Mouse (Mus musculus) neural tube, embryonic 11.5 days (tissue): ENCODE data around the gene Adarb2. TPM values are rescaled to one million over a fixed set of nuclear protein-coding genes. Genes with fewer than 3 reads are reported as not detected.

Source experiments
- ATAC-seq: fragments of 200-750 bp; cut with Nextera tagmentation; 2 replicates; pipeline ENCODE4 v1.8.0; 2017; ENCODE audit warnings: moderate number of reproducible peaks, mild to moderate bottlenecking, moderate TSS enrichment, moderate library complexity; ENCODE audit not compliant: insufficient read depth, low FRiP score, low TSS enrichment
- DNase-seq: peaks from one replicate; pipeline ENCODE4 v3.0.0-alpha.2; 2015; ENCODE audit warnings: low spot score
- H3K27ac ChIP-seq: fragments of 300-500 bp; sonication (generic); 2 replicates; pipeline ENCODE4 v1.5.1; 2014; ENCODE audit warnings: low read depth, mild to moderate bottlenecking, low read length
- H3K27me3 ChIP-seq: fragments of 300-500 bp; sonication (generic); 2 replicates; pipeline ENCODE4 v1.6.1; 2014; ENCODE audit warnings: mild to moderate bottlenecking, low read length, mixed read lengths; ENCODE audit not compliant: control insufficient read depth, insufficient read depth
- H3K36me3 ChIP-seq: fragments of 300-500 bp; sonication (generic); 2 replicates; pipeline ENCODE4 v1.6.1; 2014; ENCODE audit warnings: mild to moderate bottlenecking, low read length, moderate library complexity, mixed read lengths; ENCODE audit not compliant: control insufficient read depth, insufficient read depth
- H3K4me1 ChIP-seq: fragments of 300-500 bp; sonication (generic); 2 replicates; pipeline ENCODE4 v1.6.1; 2014; ENCODE audit warnings: low read length, mixed read lengths; ENCODE audit not compliant: control insufficient read depth, insufficient read depth
- H3K4me2 ChIP-seq: fragments of 300-500 bp; sonication (generic); 2 replicates; pipeline ENCODE4 v1.6.1; 2014; ENCODE audit warnings: low read depth, mild to moderate bottlenecking, moderate library complexity
- H3K4me3 ChIP-seq: fragments of 300-500 bp; sonication (generic); 2 replicates; pipeline ENCODE4 v1.5.1; 2014; ENCODE audit warnings: low read depth, low read length
- H3K9ac ChIP-seq: fragments of 300-500 bp; sonication (generic); 2 replicates; pipeline ENCODE4 v1.6.1; 2014; ENCODE audit warnings: mild to moderate bottlenecking, low read length
- H3K9me3 ChIP-seq: fragments of 300-500 bp; sonication (generic); 2 replicates; pipeline ENCODE4 v1.6.1; 2016; ENCODE audit warnings: low read length; ENCODE audit not compliant: control insufficient read depth
- WGBS: fragments of 180-500 bp; shearing (Covaris S2); extraction: QIAGEN DNeasy Blood & Tissue Kit; methylation state at CpG from one replicate; pipeline ENCODE4 v1.1.7; 2014; 5-methylcytosine and 5-hydroxymethylcytosine counted together
- polyA plus RNA-seq: library from polyadenylated mRNA; unstranded; fragments of >200 nt; fragmentation: Nextera tagmentation; extraction: Ambion mirVana; gene quantifications from 2 replicates; pipeline ENCODE4 v1.2.1, GENCODE M21; 2014

Adarb2 gene
- 4.8 and 5.0 TPM in 2 replicates for polyA plus RNA-seq

DNA sequence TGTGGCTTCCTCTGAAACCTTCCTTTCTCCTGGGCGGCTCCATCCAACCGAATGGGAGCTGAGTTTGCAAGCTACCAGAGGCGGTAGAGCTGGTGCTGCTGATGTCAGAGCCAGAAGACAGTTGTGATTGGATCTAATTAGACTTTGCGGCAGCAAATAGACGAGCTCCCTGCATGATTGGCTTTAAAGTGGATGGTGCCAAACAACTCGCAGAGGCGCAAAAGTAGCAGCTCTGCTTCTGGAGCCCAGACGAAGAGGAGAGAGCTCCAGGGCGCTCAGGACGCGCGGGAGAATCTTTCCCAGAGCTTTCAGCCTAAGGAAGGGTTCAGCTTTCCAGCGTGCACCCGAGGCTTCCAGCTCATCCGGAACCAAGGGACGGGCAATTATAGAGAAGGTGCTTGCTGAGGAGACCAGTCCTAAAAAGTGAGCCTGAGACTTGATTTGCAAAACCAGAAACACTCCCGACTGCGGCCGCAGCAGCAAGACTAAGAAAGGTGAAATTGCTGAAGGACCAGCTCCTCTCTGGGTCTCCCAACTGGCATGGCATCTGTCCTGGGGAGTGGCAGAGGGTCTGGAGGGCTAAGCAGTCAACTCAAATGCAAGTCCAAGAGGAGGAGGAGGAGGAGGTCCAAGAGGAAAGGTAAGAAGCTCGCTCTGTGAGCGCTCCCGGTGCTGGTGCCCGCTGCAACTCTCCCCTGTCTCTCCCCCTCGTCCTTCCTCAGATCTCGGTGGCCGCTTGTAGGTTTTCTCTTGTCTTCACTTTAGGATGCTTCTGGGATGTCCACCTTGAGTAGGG, at the start of gene Adarb2:
Gene Adarb2 (plus strand): TSS at position 186 of the 796 bp plus-strand sequence.
- H3K9me3 ChIP-seq, result no peaks in the 10 kb centered on the region
- H3K27me3 ChIP-seq, result no peaks in the 10 kb centered on the region
- H3K9ac ChIP-seq, result peak within 1 kb of the TSS; percentile 59
- under 1% methylated on average over 26 of the region's 26 CpGs for WGBS
- H3K4me3 ChIP-seq, result peak within 1 kb of the TSS; percentile 50
- H3K27ac ChIP-seq, result no peak within 1 kb of the TSS
- H3K4me2 ChIP-seq, result peak within 1 kb of the TSS; percentile 93
- peak; percentile 72 for DNase-seq
- ATAC-seq, result peak; percentile 91
- no peaks in the 10 kb centered on the region for H3K36me3 ChIP-seq
- no peaks in the 10 kb centered on the region for H3K4me1 ChIP-seq

DNA sequence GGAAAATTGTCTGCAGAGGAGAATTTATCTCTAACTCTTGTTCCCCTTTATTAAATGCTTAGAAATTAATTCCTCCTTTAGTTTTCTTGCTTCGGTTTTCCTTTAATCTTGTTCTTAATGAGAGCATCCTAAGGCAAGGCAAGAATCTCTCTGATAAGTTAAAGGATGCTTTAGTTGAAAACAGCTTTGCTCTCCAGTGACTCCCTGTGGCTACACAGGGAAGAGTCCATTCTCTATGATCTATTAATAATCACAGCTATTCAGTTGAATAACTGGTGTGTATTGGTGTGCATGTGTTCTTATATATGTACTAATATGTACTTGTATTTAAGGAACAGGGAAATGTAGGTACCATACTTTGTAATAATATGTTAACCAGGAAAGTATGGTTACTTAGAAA, 28.9 kb upstream of the Adarb2 start:
- H3K4me1 ChIP-seq, result no peaks in the 10 kb centered on the region
- H3K36me3 ChIP-seq, result no peaks in the 10 kb centered on the region
- no peak for DNase-seq
- WGBS, result 82% methylated on average over 1 of the region's 1 CpGs
- no peak overlapping the region for H3K27ac ChIP-seq
- no peak overlapping the region for H3K4me2 ChIP-seq
- no peak overlapping the region for H3K9ac ChIP-seq
- no peak for ATAC-seq
- H3K4me3 ChIP-seq, result no peak overlapping the region
- no peaks in the 10 kb centered on the region for H3K9me3 ChIP-seq
- H3K27me3 ChIP-seq, result no peaks in the 10 kb centered on the region

DNA sequence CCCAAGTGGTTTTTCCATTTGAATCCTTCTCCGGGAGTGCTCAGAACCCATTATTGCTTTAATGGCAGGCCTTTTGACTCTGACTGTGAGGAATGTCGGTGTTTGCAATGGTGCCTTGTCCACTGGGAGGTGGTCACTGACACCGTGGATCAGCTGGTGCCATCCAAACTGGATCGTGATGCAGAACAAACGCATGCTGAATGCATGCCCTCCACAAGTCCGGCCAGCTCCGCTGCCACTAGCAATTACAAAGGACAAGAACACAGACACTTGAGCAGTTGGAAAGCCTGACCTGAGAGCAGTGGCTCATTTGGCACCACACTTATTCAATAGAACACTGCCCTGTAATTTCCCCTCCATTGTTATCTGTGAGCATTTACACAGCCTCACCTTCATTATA, 10.7 kb upstream of the Adarb2 start:
- 20% methylated on average over 7 of the region's 7 CpGs for WGBS
- DNase-seq, result no peak

DNA sequence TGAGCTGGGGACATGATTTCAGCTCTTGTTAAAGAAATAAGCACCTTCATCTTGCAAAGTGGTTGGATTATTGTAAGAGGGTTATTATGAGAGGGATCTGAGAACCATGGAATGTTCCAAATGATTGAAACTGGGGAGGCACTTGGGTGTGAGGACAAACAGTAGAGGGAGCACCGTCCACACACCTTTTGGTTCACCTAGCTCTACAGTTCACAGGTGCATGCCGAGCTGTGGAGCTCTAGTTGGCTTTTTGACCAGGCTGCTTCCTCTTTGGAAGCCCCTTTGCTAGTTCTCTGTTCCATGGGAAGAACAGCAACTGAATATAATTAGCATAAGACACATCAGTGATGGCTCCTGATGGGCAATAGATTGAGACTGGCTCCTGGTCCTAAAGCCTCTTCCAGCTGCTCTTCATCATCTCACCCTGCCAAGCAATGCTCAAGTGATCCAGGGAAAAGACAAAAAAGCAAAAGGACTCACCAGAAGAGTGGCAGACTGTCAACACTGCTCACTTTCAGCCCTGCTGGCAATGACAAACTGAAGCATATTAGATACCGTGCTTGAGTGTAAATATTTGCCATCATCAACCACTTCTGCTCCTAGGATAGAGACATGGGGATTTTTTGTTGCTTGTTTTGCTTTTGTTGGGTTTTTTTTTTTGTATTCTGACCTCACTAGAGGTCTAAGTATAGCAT, 3.3 kb upstream of the Adarb2 start:
- Histone ChIP-seq H3K27me3 (no peaks in the 10 kb centered on the region), H3K9me3 (no peaks in the 10 kb centered on the region), H3K4me2 (no peak overlapping the region), H3K36me3 (no peaks in the 10 kb centered on the region), H3K4me3 (no peak overlapping the region), H3K9ac (no peak overlapping the region), H3K27ac (no peak overlapping the region), H3K4me1 (no peaks in the 10 kb centered on the region)
- 65% methylated on average over 3 of the region's 3 CpGs for WGBS
- ATAC-seq, result no peak
- no peak for DNase-seq

More for the DNA sequence above, 10.7 kb upstream of the Adarb2 start:
- H3K9ac ChIP-seq, result no peak overlapping the region
- no peaks in the 10 kb centered on the region for H3K4me1 ChIP-seq
- no peak overlapping the region for H3K27ac ChIP-seq
- H3K9me3 ChIP-seq, result no peaks in the 10 kb centered on the region
- ATAC-seq, result no peak
- H3K36me3 ChIP-seq, result no peaks in the 10 kb centered on the region
- no peak overlapping the region for H3K4me3 ChIP-seq
- no peaks in the 10 kb centered on the region for H3K27me3 ChIP-seq
- no peak overlapping the region for H3K4me2 ChIP-seq

DNA sequence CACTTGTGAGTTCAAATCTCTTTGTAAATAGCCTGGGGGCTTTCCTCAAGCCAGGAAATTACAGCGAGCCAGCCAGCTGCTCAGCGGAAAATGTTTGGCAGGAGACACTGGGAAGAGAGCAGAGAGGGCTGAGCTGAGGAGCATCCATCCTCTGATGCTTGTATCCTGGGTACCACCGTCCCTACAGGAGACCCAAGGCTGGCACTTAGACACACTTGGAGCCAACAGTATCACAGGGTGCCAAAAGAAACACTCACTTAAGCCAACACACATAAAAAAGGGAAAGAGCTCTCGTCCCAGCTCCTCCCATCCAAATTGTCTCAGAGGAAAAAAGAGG, 779 bp downstream of the Adarb2 start:
- ATAC-seq (no peak), DNase-seq (no peak)
- H3K4me1 ChIP-seq, result no peaks in the 10 kb centered on the region
- H3K36me3 ChIP-seq, result no peaks in the 10 kb centered on the region
- H3K4me2 ChIP-seq, result peak overlapping the region; percentile 93
- no peaks in the 10 kb centered on the region for H3K27me3 ChIP-seq
- peak overlapping the region; percentile 50 for H3K4me3 ChIP-seq
- H3K9ac ChIP-seq, result peak overlapping the region; percentile 59; the same call in 1 of the 2 replicates
- no peaks in the 10 kb centered on the region for H3K9me3 ChIP-seq
- WGBS, result under 1% methylated on average over 4 of the region's 4 CpGs
- H3K27ac ChIP-seq, result no peak overlapping the region

DNA sequence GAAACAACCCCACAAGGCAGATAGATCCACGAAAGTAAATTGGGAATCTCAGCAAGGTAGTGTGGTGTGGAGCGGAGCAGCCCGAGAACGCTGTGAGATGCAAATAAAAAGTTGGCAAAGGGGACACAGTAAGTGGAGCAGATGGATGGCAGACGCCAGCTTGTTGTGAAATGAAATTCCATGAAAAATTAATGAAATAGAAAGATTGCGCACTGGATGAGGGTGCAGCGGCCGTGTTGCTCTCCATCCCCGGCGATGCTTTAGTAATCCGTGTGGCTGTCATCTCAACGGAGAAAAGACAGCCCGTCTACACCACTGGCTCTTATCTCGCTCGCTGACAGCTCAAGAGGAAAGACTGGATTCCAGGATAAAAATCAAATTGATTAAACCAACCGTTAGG, 4.7 kb downstream of the Adarb2 start:
- Histone ChIP-seq H3K36me3 (no peaks in the 10 kb centered on the region), H3K4me1 (no peaks in the 10 kb centered on the region), H3K4me2 (no peak overlapping the region), H3K9ac (no peak overlapping the region), H3K27me3 (no peaks in the 10 kb centered on the region), H3K4me3 (no peak overlapping the region), H3K9me3 (no peaks in the 10 kb centered on the region), H3K27ac (no peak overlapping the region)
- 74% methylated on average over 16 of the region's 16 CpGs for WGBS
- DNase-seq, result no peak
- ATAC-seq, result no peak

DNA sequence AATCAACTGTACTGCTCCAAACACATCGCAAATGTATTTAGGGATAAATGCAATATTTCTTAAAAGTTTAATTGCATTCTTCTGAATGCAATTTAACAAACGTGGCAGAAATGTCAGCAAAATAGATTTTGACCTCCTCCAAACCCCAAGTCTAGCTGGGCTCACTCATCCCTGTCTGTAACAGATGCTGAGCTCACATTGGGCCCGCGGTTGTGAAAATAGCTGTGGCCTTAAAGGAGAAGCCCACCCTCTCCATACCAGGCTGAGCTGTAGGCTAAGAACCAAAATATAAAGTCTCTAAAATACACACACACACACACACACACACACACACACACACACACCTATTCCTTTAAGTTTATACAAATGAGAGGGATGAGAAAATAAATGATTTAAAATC, 8.1 kb downstream of the Adarb2 start:
- no peak overlapping the region for H3K4me3 ChIP-seq
- no peak overlapping the region for H3K9ac ChIP-seq
- no peaks in the 10 kb centered on the region for H3K36me3 ChIP-seq

DNA sequence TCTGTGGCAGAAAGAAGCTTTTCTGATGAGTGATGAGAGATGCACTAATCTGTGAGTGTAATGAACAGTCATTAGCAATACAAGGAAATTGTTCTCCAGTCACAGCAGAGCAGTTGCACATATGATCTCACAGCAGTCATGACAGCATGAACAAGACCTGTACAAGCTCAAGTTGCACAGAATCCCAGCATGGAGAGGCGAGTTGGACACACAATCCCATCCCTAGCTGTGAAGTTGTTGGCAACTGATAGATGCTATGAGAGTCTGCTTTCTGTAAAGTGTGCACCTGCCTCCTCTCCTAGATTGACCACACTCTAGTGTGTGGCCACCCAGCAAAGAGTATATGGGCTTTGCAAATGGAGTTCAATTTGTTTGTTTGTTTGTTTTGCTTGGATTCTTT, 36.2 kb downstream of the Adarb2 start:
- Histone ChIP-seq H3K9ac (no peak overlapping the region), H3K27me3 (no peaks in the 10 kb centered on the region), H3K4me1 (no peaks in the 10 kb centered on the region), H3K27ac (no peak overlapping the region), H3K4me2 (no peak overlapping the region), H3K36me3 (no peaks in the 10 kb centered on the region), H3K9me3 (no peaks in the 10 kb centered on the region), H3K4me3 (no peak overlapping the region)
- DNase-seq, result no peak
- 64% methylated on average over 1 of the region's 1 CpGs for whole genome bisulfite sequencing
- ATAC-seq, result no peak

More for the DNA sequence above, 8.1 kb downstream of the Adarb2 start:
- Histone ChIP-seq H3K9me3 (no peaks in the 10 kb centered on the region), H3K27ac (no peak overlapping the region), H3K27me3 (no peaks in the 10 kb centered on the region), H3K4me2 (no peak overlapping the region), H3K4me1 (no peaks in the 10 kb centered on the region)
- DNase-seq (no peak), ATAC-seq (no peak)
- WGBS, result 77% methylated on average over 4 of the region's 4 CpGs
